Mouse (Mus musculus): ENCODE data around the gene Olfr1192-ps1.
"Not testable (repeated sequence)": the region's sequence is repeated elsewhere in the genome, so short reads cannot be mapped to it uniquely, and the experiment has no call there.

Gene Olfr1192-ps1

GRCm38 (mm10) chr2:88648209-88648608 is at the start of gene Olfr1192-ps1:
Olfr1192-ps1 (plus strand) TSS chr2:88648509.
- no peak for DNase-seq (ENCODE audit: low read depth, low spot score)

- not testable (repeated sequence) for DNase-seq (ENCODE audit: low read depth, low spot score)
These were observed 8.1 kb upstream of the Olfr1192-ps1 start, which contains the start of gene Olfr1191-ps1 for GRCm38 (mm10) chr2:88640242-88640641. Olfr1191-ps1 (plus strand) TSS chr2:88640542.

GRCm38 (mm10) chr2:88675328-88675727 is 27.0 kb downstream of the Olfr1192-ps1 start, which contains the start of gene Olfr1193:
Olfr1193 (plus strand) TSS chr2:88675628.
- DNase-seq (ENCODE audit: low read depth, low spot score) = not testable (repeated sequence)

DNA sequence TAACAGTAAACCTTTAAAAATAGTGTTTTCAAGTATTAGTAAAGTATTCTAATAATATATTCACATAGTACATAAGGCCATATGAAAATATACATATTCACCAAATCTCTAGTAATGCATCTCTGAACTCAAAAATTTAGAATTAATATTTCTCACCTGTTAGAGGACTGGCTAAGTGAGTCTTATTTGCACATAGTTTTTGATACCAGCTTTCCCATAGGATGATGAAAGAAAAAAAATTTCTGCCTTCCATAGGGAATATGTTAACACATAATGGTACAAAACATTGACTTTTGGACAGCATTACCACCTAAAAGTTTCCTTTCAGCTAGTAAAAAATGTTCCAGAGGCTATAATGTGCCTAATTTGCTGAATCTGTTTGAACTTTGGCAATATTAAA is 40.8 kb downstream of the Olfr1192-ps1 start, which contains the start of gene Olfr1195:
TSS of gene Olfr1195 (minus strand) at position 101 of the 400 bp plus-strand sequence.
- DNase-seq (ENCODE audit: low read depth, low spot score) = no peak

GRCm38 (mm10) chr2:88704497-88704896 is 56.2 kb downstream of the Olfr1192-ps1 start, which contains the start of gene Olfr1196:
Olfr1196 (minus strand) TSS chr2:88704597.
- DNase-seq (ENCODE audit: low read depth, low spot score) = no peak
